Mouse (Mus musculus) heart, embryonic 11.5 days (tissue): ENCODE data around the gene Rbp4. TPM values are rescaled to one million over a fixed set of nuclear protein-coding genes. Genes with fewer than 3 reads are reported as not detected.
A peak's percentile ranks its signal among the peaks of the same experiment; 100 is the strongest.

Experiments used
- ATAC-seq: fragments of 200-750 bp; cut with Nextera tagmentation; replicated peaks from 2 replicates; pipeline ENCODE4 v1.8.0; 2017; ENCODE audit warnings: moderate library complexity; ENCODE audit not compliant: insufficient number of reproducible peaks, low FRiP score, low TSS enrichment
- H3K27ac ChIP-seq: fragments of 300-500 bp; sonication (generic); 2 replicates; pipeline ENCODE4 v1.5.1; 2014; ENCODE audit warnings: mild to moderate bottlenecking, low read depth, low read length
- H3K27me3 ChIP-seq: fragments of 300-500 bp; sonication (generic); 2 replicates; pipeline ENCODE4 v1.6.1; 2014; ENCODE audit warnings: mild to moderate bottlenecking, low read length, mixed read lengths; ENCODE audit not compliant: control insufficient read depth, insufficient read depth
- H3K36me3 ChIP-seq: fragments of 300-500 bp; sonication (generic); 2 replicates; pipeline ENCODE4 v1.6.1; 2014; ENCODE audit warnings: mild to moderate bottlenecking, low read length, moderate library complexity, mixed read lengths; ENCODE audit not compliant: control insufficient read depth, insufficient read depth
- H3K4me1 ChIP-seq: fragments of 300-500 bp; sonication (generic); 2 replicates; pipeline ENCODE4 v1.6.1; 2014; ENCODE audit warnings: low read length; ENCODE audit not compliant: control insufficient read depth, insufficient read depth
- H3K4me2 ChIP-seq: fragments of 300-500 bp; sonication (generic); 2 replicates; pipeline ENCODE4 v1.6.1; 2014; ENCODE audit warnings: mild to moderate bottlenecking, moderate library complexity
- H3K4me3 ChIP-seq: fragments of 300-500 bp; sonication (generic); 2 replicates; pipeline ENCODE4 v1.5.1; 2014; ENCODE audit warnings: low read depth, low read length
- H3K9ac ChIP-seq: fragments of 300-500 bp; sonication (generic); 2 replicates; pipeline ENCODE4 v1.6.1; 2014; ENCODE audit warnings: mild to moderate bottlenecking, low read depth, low read length, moderate library complexity
- H3K9me3 ChIP-seq: fragments of 300-500 bp; sonication (generic); replicated peaks from 2 replicates; pipeline ENCODE4 v1.6.1; 2016; ENCODE audit warnings: low read length; ENCODE audit not compliant: control insufficient read depth
- WGBS: fragments of 180-500 bp; shearing (Covaris S2); extraction: QIAGEN DNeasy Blood & Tissue Kit; methylation state at CpG from one replicate; pipeline ENCODE4 v1.1.7; 2014; ENCODE audit not compliant: insufficient replicate concordance; 5-methylcytosine and 5-hydroxymethylcytosine counted together
- polyA plus RNA-seq: library from polyadenylated mRNA; unstranded; fragments of >200 nt; fragmentation: Nextera tagmentation; extraction: Ambion mirVana; gene quantifications from 2 replicates; pipeline ENCODE4 v1.2.1, GENCODE M21; 2014

Rbp4 gene
- polyA plus RNA-seq, 1 experiment from 2014 or later, result 33.6 TPM

GRCm38 (mm10) chr19:38107871-38108270 is 17.2 kb downstream of the Rbp4 start:
- no peak overlapping the region for H3K9ac ChIP-seq
- peaks cover 5% of the 10 kb centered on the region; the same call in 1 of the 2 replicates for H3K27me3 ChIP-seq
- no peaks in the 10 kb centered on the region for H3K36me3 ChIP-seq
- H3K4me2 ChIP-seq, result no peak overlapping the region
- no peaks in the 10 kb centered on the region for H3K9me3 ChIP-seq
- H3K4me3 ChIP-seq, result no peak overlapping the region
- H3K27ac ChIP-seq, result no peak overlapping the region
- WGBS, result 85% methylated on average over 4 of the region's 4 CpGs
- no peak for ATAC-seq
- no peaks in the 10 kb centered on the region for H3K4me1 ChIP-seq

- under 1% methylated on average over 77 of the region's 77 CpGs for WGBS
- H3K9me3 ChIP-seq, result no peaks in the 10 kb centered on the region
- no peaks in the 10 kb centered on the region for H3K4me1 ChIP-seq
- peaks cover 60% of the 10 kb centered on the region for H3K27me3 ChIP-seq
- no peaks in the 10 kb centered on the region for H3K36me3 ChIP-seq
- peak within 1 kb of the TSS; percentile 19 for H3K4me3 ChIP-seq
- H3K9ac ChIP-seq, result no peak within 1 kb of the TSS
- H3K4me2 ChIP-seq, result peak within 1 kb of the TSS; percentile 61
- no peak within 1 kb of the TSS for H3K27ac ChIP-seq
- no peak for ATAC-seq
Measured at GRCm38 (mm10) chr19:38096858-38097758, 28.0 kb downstream of the Rbp4 start, which contains the start of gene Ffar4. TSS of gene Ffar4 (plus strand) at chr19:38097071.

GRCm38 (mm10) chr19:38096231-38096630 is 28.9 kb downstream of the Rbp4 start:
- no peaks in the 10 kb centered on the region for H3K4me1 ChIP-seq
- H3K9me3 ChIP-seq, result no peaks in the 10 kb centered on the region
- ATAC-seq, result no peak
- H3K4me2 ChIP-seq, result no peak overlapping the region
- WGBS, result 9% methylated on average over 4 of the region's 4 CpGs
- no peaks in the 10 kb centered on the region for H3K36me3 ChIP-seq
- no peak overlapping the region for H3K27ac ChIP-seq
- peaks cover 60% of the 10 kb centered on the region for H3K27me3 ChIP-seq
- no peak overlapping the region for H3K4me3 ChIP-seq
- no peak overlapping the region for H3K9ac ChIP-seq

DNA sequence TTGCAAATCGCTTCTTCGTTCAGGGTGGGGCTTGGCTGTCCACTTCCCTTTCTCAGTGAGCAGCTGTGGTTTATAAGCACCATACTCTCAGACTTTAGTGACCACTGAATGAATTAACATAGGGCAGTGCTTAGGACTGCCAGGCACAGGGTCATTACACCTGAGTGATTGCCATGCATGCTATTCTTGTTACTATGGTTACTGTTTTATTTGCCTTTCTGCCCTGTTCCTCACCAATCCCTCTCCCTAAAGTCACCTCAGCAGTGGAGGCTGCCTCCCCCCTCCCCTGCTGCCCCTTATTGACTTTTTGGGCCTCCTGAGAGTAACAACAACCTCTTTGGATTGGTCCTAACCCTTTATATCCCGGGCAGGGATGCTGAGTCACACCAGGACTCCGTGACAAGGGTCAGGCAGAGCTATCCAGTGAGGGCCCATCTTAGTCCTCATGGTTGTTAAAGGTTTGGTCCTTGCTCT is 33.5 kb downstream of the Rbp4 start:
- H3K9me3 ChIP-seq, result no peaks in the 10 kb centered on the region
- H3K27ac ChIP-seq, result no peak overlapping the region
- no peak for ATAC-seq
- no peak overlapping the region for H3K4me2 ChIP-seq
- no peak overlapping the region for H3K4me3 ChIP-seq
- no peaks in the 10 kb centered on the region for H3K4me1 ChIP-seq
- no peak overlapping the region for H3K9ac ChIP-seq
- no peaks in the 10 kb centered on the region for H3K36me3 ChIP-seq
- 64% methylated on average over 4 of the region's 4 CpGs for WGBS
- H3K27me3 ChIP-seq, result peaks cover 27% of the 10 kb centered on the region

DNA sequence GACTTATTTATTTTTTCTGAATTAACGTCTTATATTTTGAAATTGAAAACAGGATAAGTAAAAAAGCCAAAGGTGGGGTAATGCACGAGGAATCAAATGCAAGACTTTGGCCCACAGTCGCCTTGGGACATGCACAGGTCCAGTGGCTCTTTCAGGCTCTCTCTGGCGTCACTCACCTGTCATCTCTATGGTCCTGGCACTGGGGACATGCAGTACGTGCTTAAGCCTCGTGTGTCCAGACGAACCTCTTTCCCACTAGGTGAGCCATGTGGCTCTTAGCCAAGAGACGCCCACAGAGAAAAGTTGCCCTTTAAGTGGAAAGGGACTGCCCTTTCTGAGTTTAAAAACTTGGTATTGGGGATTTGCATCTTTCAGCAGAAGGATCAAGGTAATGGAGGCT is 35.7 kb downstream of the Rbp4 start:
- H3K4me1 ChIP-seq, result no peaks in the 10 kb centered on the region
- no peak overlapping the region for H3K4me2 ChIP-seq
- H3K36me3 ChIP-seq, result no peaks in the 10 kb centered on the region
- no peak overlapping the region for H3K9ac ChIP-seq
- no peak for ATAC-seq
- H3K27ac ChIP-seq, result no peak overlapping the region
- WGBS, result 66% methylated on average over 8 of the region's 8 CpGs
- no peak overlapping the region for H3K4me3 ChIP-seq
- H3K9me3 ChIP-seq, result no peaks in the 10 kb centered on the region
- peaks cover 9% of the 10 kb centered on the region for H3K27me3 ChIP-seq

- Histone ChIP-seq H3K4me3 (no peak overlapping the region), H3K27ac (no peak overlapping the region), H3K36me3 (no peaks in the 10 kb centered on the region), H3K9me3 (no peaks in the 10 kb centered on the region), H3K4me1 (no peaks in the 10 kb centered on the region), H3K27me3 (no peaks in the 10 kb centered on the region; the same call in 1 of the 2 replicates), H3K9ac (no peak overlapping the region), H3K4me2 (no peak overlapping the region)
- ATAC-seq, result no peak
- 52% methylated on average over 11 of the region's 11 CpGs for WGBS
Measured at GRCm38 (mm10) chr19:38086948-38087551, 38.0 kb downstream of the Rbp4 start.

- Histone ChIP-seq H3K4me1 (no peaks in the 10 kb centered on the region), H3K9ac (no peak overlapping the region), H3K27me3 (no peaks in the 10 kb centered on the region), H3K9me3 (no peaks in the 10 kb centered on the region), H3K4me3 (no peak overlapping the region), H3K27ac (no peak overlapping the region), H3K36me3 (no peaks in the 10 kb centered on the region), H3K4me2 (no peak overlapping the region)
- no peak for ATAC-seq
- WGBS, result 78% methylated on average over 4 of the region's 4 CpGs
Measured at GRCm38 (mm10) chr19:38085841-38086240, 39.2 kb downstream of the Rbp4 start.

DNA sequence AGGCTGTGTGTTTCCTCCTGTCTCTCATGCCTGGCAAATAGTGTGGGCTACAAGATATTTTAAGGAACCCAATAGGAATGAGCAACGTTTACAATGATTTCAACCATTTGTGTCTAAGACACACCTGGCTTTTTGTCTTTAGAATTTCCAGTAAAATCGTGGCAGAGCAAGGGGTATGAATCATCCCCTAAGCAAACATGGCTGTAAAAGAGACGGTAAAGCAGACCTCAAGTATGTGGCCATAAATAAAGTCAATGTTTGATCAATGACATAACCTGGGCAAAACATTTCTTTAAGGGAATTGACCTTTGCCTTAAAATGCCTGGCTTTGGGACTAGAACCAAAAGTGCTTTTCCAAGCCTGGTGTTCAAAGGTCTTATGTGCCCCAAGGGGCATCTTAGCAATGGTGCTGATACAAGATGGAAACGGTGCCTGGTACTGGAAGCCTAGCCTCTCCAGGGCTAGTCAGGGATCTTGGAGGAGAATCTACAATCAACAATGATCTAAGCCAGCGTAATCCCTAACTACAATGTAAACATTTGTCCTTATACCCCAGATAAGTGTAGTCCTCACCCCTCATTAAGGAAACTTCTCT is 42.1 kb downstream of the Rbp4 start:
- H3K9ac ChIP-seq, result no peak overlapping the region
- no peak overlapping the region for H3K27ac ChIP-seq
- no peaks in the 10 kb centered on the region for H3K4me1 ChIP-seq
- ATAC-seq, result no peak
- H3K4me2 ChIP-seq, result no peak overlapping the region
- WGBS, result 58% methylated on average over 5 of the region's 5 CpGs
- H3K27me3 ChIP-seq, result no peaks in the 10 kb centered on the region
- H3K4me3 ChIP-seq, result no peak overlapping the region
- H3K9me3 ChIP-seq, result no peaks in the 10 kb centered on the region
- H3K36me3 ChIP-seq, result no peaks in the 10 kb centered on the region
